Mouse (Mus musculus) MEL (cell line): ENCODE data around the gene Serpina1c. TPM values are rescaled to one million over a fixed set of nuclear protein-coding genes. Genes with fewer than 3 reads are reported as not detected.
"Not testable (repeated sequence)": the region's sequence is repeated elsewhere in the genome, so short reads cannot be mapped to it uniquely, and the experiment has no call there.

Experiments used
- DNase-seq: peaks from one replicate; pipeline ENCODE4 v3.0.0; 2011; ENCODE audit warnings: low read depth, low spot score
- H3K27ac ChIP-seq: 2 replicates; pipeline ENCODE4 v1.5.1; 2012; ENCODE audit warnings: low read depth, mild to moderate bottlenecking, control low read depth, low read length, moderate library complexity; ENCODE audit not compliant: control insufficient read depth
- H3K27me3 ChIP-seq, 2 experiments: fragments of 150-350 bp in 1 of 2; sonication (generic) in 1 of 2; 2 replicates each; pipeline ENCODE4 v1.6.1; 2012; ENCODE audit warnings: low read length in 2 of 2, mild to moderate bottlenecking in 2 of 2, improper control_type of control experiment in 1 of 2, moderate library complexity in 1 of 2; ENCODE audit not compliant: insufficient read depth in 2 of 2, control insufficient read depth in 1 of 2
- H3K36me3 ChIP-seq, 2 experiments: 2 replicates each; pipeline ENCODE4 v1.6.1; 2012 to 2014; ENCODE audit warnings: low read length in 2 of 2, improper control_type of control experiment in 1 of 2, inconsistent platforms in 1 of 2, mild to moderate bottlenecking in 1 of 2; ENCODE audit not compliant: insufficient read depth in 2 of 2, control insufficient read depth in 1 of 2
- H3K4me1 ChIP-seq, 2 experiments: fragments of 150-350 bp in 1 of 2; sonication (generic) in 1 of 2; 2 replicates each; pipeline ENCODE4 v1.6.1; 2012; ENCODE audit warnings: low read length in 2 of 2, improper control_type of control experiment in 1 of 2, mild to moderate bottlenecking in 1 of 2; ENCODE audit not compliant: insufficient read depth in 2 of 2, control insufficient read depth in 1 of 2
- H3K4me3 ChIP-seq, 2 experiments: fragments of 150-350 bp in 1 of 2; sonication (generic) in 1 of 2; 2 replicates each; pipeline ENCODE4 v1.5.1; 2012; ENCODE audit warnings: low read depth in 2 of 2, low read length in 2 of 2, mild to moderate bottlenecking in 2 of 2, moderate library complexity in 2 of 2, control low read depth in 1 of 2, improper control_type of control experiment in 1 of 2; ENCODE audit not compliant: control insufficient read depth in 1 of 2, insufficient read depth in 1 of 2
- H3K79me2 ChIP-seq: 2 replicates; pipeline ENCODE4 v1.6.1; 2012; ENCODE audit warnings: mild to moderate bottlenecking, low read length, moderate library complexity; ENCODE audit not compliant: control insufficient read depth, poor library complexity, insufficient read depth
- H3K9ac ChIP-seq: 2 replicates; pipeline ENCODE4 v1.6.1; 2012; ENCODE audit warnings: low read depth, mild to moderate bottlenecking, control low read depth, low read length, moderate library complexity; ENCODE audit not compliant: control insufficient read depth, poor library complexity, severe bottlenecking
- H3K9me3 ChIP-seq: fragments of 150-350 bp; sonication (generic); replicated peaks from 2 replicates; pipeline ENCODE4 v1.6.1; 2012; ENCODE audit warnings: mild to moderate bottlenecking, low read length, improper control_type of control experiment, moderate library complexity; ENCODE audit not compliant: insufficient read depth
- E2F4 ChIP-seq: IDR thresholded peaks from 2 replicates; pipeline ENCODE4 v1.6.1; 2011; ENCODE audit warnings: low read depth, low read length, improper control_type of control experiment, borderline replicate concordance
- POLR2AphosphoS5 ChIP-seq: IDR thresholded peaks from 2 replicates; pipeline ENCODE4 v1.6.1; 2012; ENCODE audit warnings: low read depth, borderline replicate concordance, mild to moderate bottlenecking, inconsistent platforms, low read length, moderate library complexity, mixed read lengths
- polyA plus RNA-seq, 2 experiments: library from polyadenylated mRNA; stranded (reverse) in 1 of 2; unstranded in 1 of 2; fragments of >175 nt in 1 of 2; fragments of >200 nt in 1 of 2; gene quantifications; 2 replicates each; pipeline versions ENCODE4 v1.2.1 to v1.2.4; 2012; ENCODE audit warnings: low replicate concordance in 2 of 2, low read depth in 1 of 2; ENCODE audit not compliant: insufficient read length in 2 of 2, insufficient read depth in 1 of 2, missing spikeins in 1 of 2
- total RNA-seq: library from RNA; depleted of rRNA; stranded (reverse); fragments of 300-350 nt; gene quantifications from 2 replicates; pipeline ENCODE4 v1.2.3, GENCODE M21; 2012; rRNA removed

Serpina1c gene
- not detected in 2 replicates for total RNA-seq
- not detected for polyA plus RNA-seq

DNA sequence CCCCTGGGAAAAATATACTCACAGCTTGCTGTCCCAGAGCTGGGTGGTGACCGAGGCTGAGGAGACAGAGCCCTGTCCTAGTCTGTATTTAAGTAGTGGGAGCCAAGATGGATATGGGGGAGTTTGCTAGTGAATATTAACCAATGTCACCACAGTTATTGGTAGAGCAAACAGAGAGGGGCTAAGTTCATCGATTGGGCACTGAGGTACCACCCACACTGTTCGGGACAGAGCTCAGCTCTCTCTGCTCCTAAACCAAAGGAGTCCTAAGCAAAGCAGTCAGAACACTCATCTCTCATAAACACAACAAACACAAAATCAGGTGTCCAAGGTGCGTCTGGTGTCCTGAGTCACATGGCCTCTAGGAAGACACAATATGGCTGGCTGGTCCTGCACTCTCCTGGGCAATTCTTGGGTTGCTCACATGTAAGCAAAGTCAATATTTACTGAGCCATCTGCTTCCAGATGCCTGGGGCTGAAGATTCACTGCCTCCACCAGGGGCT lies at the start of gene Serpina1c:
Gene Serpina1c (minus strand): TSS at position 51 of the 504 bp plus-strand sequence.
- H3K4me3 ChIP-seq, H3K9me3 ChIP-seq, H3K27ac ChIP-seq, H3K27me3 ChIP-seq, H3K36me3 ChIP-seq, DNase-seq, H3K79me2 ChIP-seq, H3K4me1 ChIP-seq, H3K9ac ChIP-seq: not testable (repeated sequence)

DNA sequence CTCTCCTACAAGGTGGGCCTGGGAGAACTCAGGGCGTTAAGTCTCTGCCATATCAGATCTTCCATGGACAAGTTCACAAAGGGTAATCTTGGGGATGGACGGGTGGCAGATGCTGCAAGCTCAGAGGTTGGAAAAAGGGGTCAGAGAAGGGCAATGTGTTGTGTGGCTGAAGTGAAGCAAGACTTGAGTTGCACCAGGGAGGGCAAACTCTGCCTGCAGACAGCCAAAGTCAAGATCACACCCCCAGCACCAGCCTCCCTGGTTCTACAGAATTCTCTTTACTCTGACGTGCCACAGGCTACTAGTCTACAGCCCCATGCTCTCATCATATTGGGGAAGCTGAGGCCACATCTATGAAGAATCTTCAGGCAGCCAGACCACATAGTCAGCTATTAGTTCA lies 48.3 kb upstream of the Serpina1c start:
- not testable (repeated sequence) for H3K79me2 ChIP-seq, H3K4me1 ChIP-seq, H3K27me3 ChIP-seq, H3K9ac ChIP-seq, H3K36me3 ChIP-seq, DNase-seq, H3K4me3 ChIP-seq, H3K9me3 ChIP-seq, H3K27ac ChIP-seq

DNA sequence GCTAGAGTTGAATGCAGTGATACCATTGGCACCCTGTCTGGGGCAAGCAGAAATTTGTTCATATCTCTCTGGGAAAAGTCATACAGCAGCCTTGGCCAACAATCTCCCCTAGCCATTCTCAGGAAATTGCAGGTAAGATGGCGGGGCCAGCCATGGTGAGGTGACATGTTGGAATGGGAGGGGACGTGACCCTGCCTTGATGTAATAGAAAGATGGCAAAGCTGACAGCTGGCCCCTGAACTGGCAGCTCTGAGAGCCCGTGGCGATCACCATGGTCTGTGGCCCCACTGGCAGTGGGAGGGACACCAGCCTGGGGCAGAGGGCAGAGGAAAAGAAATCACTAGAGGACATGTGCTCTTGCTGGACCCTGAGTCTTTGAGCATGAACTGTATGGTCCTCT lies 41.6 kb upstream of the Serpina1c start:
- Histone ChIP-seq H3K27ac (no peak overlapping the region), H3K36me3 (no peaks in the 10 kb centered on the region), H3K79me2 (no peaks in the 10 kb centered on the region), H3K4me1 (no peaks in the 10 kb centered on the region), H3K9me3 (no peaks in the 10 kb centered on the region), H3K4me3 (no peak overlapping the region), H3K27me3 (no peaks in the 10 kb centered on the region), H3K9ac (no peak overlapping the region)
- TF ChIP-seq E2F4 (no peak), POLR2AphosphoS5 (no peak)
- DNase-seq: no peak

DNA sequence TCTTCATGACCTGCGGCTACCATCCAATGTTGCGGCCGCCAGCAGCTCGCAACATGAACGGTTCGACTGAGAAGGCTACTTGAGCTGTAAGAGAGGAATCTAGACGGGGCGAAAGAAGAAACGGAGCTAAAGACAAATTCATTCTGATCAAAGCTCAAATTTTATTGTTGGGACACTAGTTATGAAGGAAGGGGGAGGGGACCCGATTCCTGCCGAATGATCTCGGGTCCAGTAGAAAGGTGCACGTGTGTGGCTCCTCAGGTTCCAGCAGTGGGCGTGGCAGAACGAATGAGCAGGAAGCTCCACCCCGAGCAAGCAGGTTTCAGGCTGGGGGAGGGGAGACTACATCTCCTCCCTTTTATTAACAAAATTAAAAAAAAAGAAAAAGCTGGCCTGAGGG lies 4.5 kb upstream of the Serpina1c start:
- H3K27ac ChIP-seq, DNase-seq, H3K36me3 ChIP-seq, H3K9me3 ChIP-seq, H3K4me3 ChIP-seq, H3K27me3 ChIP-seq, H3K9ac ChIP-seq, H3K79me2 ChIP-seq, H3K4me1 ChIP-seq: not testable (repeated sequence)

DNA sequence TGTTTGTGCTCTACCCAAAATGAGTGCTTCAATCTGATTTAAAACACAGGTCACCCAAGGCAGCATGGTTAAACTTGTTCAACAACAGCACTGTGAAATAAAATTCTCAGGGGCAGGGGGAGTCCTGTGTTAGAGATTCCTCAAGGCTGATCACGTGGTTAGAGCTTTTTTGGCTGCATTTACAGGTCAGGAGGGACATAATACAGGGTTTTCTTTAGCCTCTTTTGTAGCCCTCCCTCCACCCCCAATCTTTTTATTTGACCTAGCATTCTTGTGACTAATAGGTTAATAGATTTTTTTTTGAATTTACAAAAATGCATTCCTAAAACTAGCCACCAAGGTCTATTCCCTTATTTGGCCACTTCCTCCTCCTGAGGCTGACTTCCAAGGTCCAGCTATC lies 3.1 kb upstream of the Serpina1c start:
- not testable (repeated sequence) for H3K27me3 ChIP-seq, H3K9ac ChIP-seq, H3K79me2 ChIP-seq, DNase-seq, H3K4me1 ChIP-seq, H3K36me3 ChIP-seq, H3K27ac ChIP-seq, H3K4me3 ChIP-seq, H3K9me3 ChIP-seq

DNA sequence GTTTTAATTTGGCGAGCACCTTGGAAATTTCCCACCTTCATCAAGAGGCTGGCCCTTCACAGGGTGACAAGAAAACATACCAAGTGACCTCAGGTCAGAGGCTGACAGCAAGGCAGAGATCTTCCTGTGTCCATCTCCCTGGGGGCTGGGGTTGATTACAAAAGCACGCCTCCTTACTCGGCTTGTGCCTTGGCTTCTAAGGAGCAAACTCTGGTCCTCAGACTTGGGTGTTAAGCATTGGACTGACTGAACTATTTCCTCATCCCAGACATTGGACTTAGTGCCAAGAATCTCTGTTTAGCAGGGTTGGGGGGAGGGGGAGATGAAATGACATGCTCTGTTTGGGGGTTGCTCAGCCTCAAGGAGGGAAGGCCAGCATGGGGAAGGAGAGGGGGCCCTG lies 2.8 kb downstream of the Serpina1c start:
- H3K79me2 ChIP-seq, DNase-seq, H3K27ac ChIP-seq, H3K36me3 ChIP-seq, H3K27me3 ChIP-seq, H3K9me3 ChIP-seq, H3K4me3 ChIP-seq, H3K4me1 ChIP-seq, H3K9ac ChIP-seq: not testable (repeated sequence)

DNA sequence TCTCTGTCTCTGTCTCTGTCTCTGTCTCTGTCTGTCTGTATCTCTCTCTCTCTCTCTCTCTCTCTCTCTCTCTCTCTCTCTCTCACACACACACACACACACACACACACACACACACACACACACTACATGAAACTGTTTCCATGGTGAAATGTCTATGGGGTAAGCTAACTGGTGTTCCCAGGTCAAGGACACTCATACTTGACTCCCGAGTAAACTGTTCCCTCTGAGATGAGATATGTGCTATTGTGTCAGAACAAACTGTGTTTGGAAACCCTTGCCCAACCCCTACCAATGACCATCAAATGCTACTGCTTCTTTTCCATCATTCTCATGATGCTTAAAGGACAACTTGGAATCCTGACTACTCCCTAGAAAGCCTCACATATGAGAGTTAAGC lies 37.8 kb downstream of the Serpina1c start:
- H3K9ac ChIP-seq, H3K4me1 ChIP-seq, H3K9me3 ChIP-seq, DNase-seq, H3K27ac ChIP-seq, H3K27me3 ChIP-seq, H3K79me2 ChIP-seq, H3K36me3 ChIP-seq, H3K4me3 ChIP-seq: not testable (repeated sequence)
